Mouse (Mus musculus) C2C12 (cell line): ENCODE data around the gene Col18a1. TPM values are rescaled to one million over a fixed set of nuclear protein-coding genes. Genes with fewer than 3 reads are reported as not detected.

Experiments used
- H3K27me3 ChIP-seq: one replicate; pipeline ENCODE4 v1.6.1; 2011; ENCODE audit not compliant: control insufficient read depth, insufficient read depth, insufficient read length
- H3K36me3 ChIP-seq: one replicate; pipeline ENCODE4 v1.6.1; 2011; ENCODE audit not compliant: control insufficient read depth, insufficient read depth
- H3K4me3 ChIP-seq: one replicate; pipeline ENCODE4 v1.5.1; 2011; ENCODE audit warnings: mild to moderate bottlenecking, control low read depth; ENCODE audit not compliant: poor library complexity, insufficient read depth, severe bottlenecking
- H3K79me2 ChIP-seq: one replicate; pipeline ENCODE4 v1.6.1; 2011; ENCODE audit not compliant: control insufficient read depth, insufficient read depth
- H3K79me3 ChIP-seq: one replicate; pipeline ENCODE4 v1.6.1; 2011; ENCODE audit warnings: low read depth, control low read depth
- H3ac ChIP-seq: one replicate; pipeline ENCODE3; 2011; ENCODE audit warnings: low read depth; ENCODE audit not compliant: control insufficient read depth, insufficient read length
- CEBPB ChIP-seq: IDR thresholded peaks from one replicate; pipeline ENCODE4 v1.6.1; 2011; ENCODE audit warnings: low read depth, mild to moderate bottlenecking, control low read depth, moderate library complexity
- CTCF ChIP-seq: IDR thresholded peaks from one replicate; pipeline ENCODE4 v1.5.1; 2011; ENCODE audit not compliant: control insufficient read depth, insufficient read depth, insufficient read length
- FOSL1 ChIP-seq: IDR thresholded peaks from one replicate; pipeline ENCODE4 v1.8.0; 2011; ENCODE audit warnings: mild to moderate bottlenecking, low read length; ENCODE audit not compliant: poor library complexity, insufficient read depth, severe bottlenecking
- MAX ChIP-seq: IDR thresholded peaks from one replicate; pipeline ENCODE4 v1.6.1; 2011; ENCODE audit warnings: mild to moderate bottlenecking, control low read depth
- MYOD1 ChIP-seq: IDR thresholded peaks from one replicate; pipeline ENCODE4 v1.6.1; 2011; ENCODE audit warnings: low read depth; ENCODE audit not compliant: control insufficient read depth, insufficient read length
- MYOG ChIP-seq: IDR thresholded peaks from one replicate; pipeline ENCODE4 v1.6.1; 2011; ENCODE audit not compliant: control insufficient read depth, insufficient read length; ENCODE audit errors: extremely low read depth
- USF1 ChIP-seq: IDR thresholded peaks from one replicate; pipeline ENCODE4 v1.6.1; 2011; ENCODE audit warnings: low read depth, mild to moderate bottlenecking, control low read depth, moderate library complexity
- polyA plus RNA-seq: library from polyadenylated mRNA; unstranded; fragments of >200 nt; fragmentation: generic; extraction: Trizol; gene quantifications from one replicate; pipeline ENCODE4 v1.2.1, GENCODE M21; 2012; ENCODE audit warnings: missing spikeins

Col18a1 gene
- polyA plus RNA-seq, 1 experiment = 177 TPM

DNA sequence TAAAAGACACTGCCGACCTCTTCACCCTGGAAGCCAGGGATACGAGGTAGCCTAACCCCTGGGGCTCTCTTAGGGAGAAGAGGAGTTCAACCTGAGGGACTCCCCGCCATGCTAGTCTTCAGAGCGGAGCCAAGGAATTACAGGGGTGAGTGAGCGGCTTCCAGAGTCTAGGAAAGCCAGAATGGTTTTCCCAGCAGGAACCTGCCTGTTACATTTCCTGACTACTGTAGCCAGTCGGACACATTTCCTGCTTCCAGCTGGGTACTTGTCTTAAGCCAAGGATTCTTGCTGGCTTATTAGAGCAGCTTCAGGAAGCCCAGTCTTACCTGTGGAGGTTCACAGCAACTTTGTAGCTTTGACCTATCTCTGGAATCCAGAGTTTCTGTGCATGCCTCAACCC, 34.8 kb downstream of the Col18a1 start:
- peaks cover 34% of the 10 kb centered on the region for H3K36me3 ChIP-seq
- H3ac ChIP-seq = no peak overlapping the region
- no peaks in the 10 kb centered on the region for H3K27me3 ChIP-seq
- no peak for TF ChIP-seq MYOG
- H3K79me3 ChIP-seq = peaks cover 65% of the 10 kb centered on the region
- H3K79me2 ChIP-seq = peaks cover 100% of the 10 kb centered on the region
- H3K4me3 ChIP-seq = no peak overlapping the region

DNA sequence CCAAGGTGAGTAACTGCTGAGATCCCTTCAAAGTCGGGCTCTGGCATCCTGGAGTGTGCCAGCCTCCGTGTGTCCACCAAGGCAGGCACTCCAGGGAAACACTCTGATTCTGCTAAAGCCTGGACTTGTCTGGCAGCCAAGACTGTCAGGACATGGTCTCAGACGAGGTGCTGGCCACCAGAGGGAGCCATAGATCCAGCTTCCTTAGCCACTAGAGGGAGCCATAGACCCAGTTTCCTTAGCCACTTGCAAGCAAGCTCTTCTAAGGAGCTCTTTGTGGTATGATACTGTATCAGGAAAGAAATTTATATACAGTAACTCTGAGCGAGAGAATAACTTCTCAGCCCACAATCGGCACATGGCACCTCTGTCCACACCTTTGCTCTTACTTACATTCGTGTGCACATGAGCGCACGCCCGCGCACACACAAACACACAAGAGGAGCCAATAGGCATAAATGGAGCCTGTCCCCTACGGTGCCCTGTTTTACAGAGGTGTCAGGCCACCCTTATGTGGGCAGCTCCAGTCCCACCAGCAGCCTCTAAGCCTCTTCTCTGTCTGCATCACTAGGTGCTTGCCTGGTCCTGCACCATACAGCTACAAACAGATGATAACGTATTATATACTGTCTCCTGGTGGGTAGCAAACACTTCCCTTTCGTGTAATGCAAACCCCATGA, 35.6 kb downstream of the Col18a1 start:
- TF ChIP-seq CTCF (peak; percentile 100), MAX (peak; percentile 86), MYOG (no peak)
- H3ac ChIP-seq = peak overlapping the region; percentile 22
- peaks cover 61% of the 10 kb centered on the region for H3K79me3 ChIP-seq
- peaks cover 27% of the 10 kb centered on the region for H3K36me3 ChIP-seq
- peaks cover 100% of the 10 kb centered on the region for H3K79me2 ChIP-seq
- H3K4me3 ChIP-seq = no peak overlapping the region
- no peaks in the 10 kb centered on the region for H3K27me3 ChIP-seq

DNA sequence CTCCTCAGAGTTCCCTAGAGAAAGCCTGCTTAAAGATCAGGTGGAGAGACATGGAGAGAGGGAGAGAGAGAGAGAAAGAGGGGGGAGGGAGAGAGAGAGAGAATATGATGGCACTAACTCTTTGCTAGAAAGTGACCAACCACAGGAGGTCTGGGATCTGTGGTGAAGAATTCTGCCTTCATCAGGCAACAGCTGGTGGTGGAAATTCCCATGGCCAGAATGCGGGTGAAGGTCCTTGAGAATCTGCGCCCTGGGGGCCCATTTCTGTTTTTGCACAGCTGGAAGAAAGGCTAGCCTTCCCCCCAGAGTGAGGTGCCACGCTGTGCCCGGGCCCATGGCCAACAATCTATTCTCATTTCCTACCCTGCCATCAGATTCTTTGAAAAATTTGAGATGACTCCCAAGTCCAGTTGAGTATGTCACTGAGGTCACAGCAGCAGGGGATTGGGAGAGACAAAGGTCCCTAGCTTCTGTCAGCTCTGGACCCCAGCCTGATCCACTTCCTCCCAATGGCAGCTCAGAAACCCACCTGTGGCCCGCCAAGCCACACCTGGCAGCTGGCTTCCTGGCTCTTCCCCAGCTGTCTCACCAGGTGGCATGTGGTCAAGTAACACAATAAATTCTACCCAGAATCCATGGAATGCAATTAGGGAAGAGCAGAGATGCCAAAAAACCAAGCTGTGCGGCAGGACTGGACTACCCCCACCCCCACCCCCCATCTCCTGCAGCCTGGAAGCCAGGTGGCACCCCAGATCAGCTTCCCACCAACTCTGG, 36.5 kb downstream of the Col18a1 start:
- Histone ChIP-seq H3K79me2 (peaks cover 100% of the 10 kb centered on the region), H3K36me3 (peaks cover 28% of the 10 kb centered on the region), H3K79me3 (peaks cover 66% of the 10 kb centered on the region), H3ac (no peak overlapping the region), H3K27me3 (no peaks in the 10 kb centered on the region), H3K4me3 (no peak overlapping the region)
- TF ChIP-seq MYOD1 (peak; percentile 92), MAX (no peak)

DNA sequence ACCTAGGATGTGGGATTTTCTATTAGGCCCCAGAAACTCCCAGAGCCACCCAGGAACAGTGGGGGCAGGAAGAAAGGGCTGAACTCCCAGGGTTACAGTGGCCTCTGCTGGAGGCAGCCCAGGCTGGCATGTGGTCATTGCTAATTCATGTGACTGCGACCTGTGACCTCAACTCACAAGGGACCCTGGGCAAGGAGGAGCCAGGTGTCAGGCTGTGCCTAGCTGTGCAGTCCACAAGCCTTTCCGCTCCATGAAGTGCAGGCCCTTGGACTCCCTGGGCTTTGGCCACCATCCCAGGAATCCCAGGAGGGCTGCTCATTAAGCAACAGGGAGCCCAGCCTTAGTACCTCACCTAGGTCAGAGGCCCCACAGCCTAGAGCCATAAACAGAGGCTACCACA, 38.4 kb downstream of the Col18a1 start:
- TF ChIP-seq MYOG = no peak
- TF ChIP-seq CTCF = peak; percentile 36
- TF ChIP-seq CEBPB = peak; percentile 33
- no peak for TF ChIP-seq USF1
- TF ChIP-seq MYOD1 = no peak
- TF ChIP-seq FOSL1 = no peak
- TF ChIP-seq MAX = peak; percentile 61

DNA sequence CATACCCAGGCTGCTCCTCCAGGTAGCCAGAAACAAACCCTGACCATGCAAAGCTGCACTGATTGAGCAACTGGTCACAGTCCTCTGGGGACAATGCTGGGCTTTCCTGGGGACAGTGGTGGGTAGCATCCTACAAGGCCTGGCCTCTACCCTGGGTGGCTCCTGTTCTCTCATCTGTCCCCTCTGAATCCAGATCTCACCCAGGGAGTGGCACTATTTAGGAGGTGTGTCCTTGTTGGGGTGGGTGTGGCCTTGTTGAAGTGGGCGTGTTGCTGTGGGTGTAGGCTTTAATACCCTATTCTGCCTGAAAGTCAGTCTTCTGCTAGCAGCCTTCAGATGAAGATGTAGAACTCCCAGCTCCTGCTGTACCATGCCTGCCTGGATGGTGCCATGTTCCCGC, 39.8 kb downstream of the Col18a1 start:
- H3K4me3 ChIP-seq = no peak overlapping the region
- peaks cover 93% of the 10 kb centered on the region for H3K79me2 ChIP-seq
- no peaks in the 10 kb centered on the region for H3K27me3 ChIP-seq
- peaks cover 14% of the 10 kb centered on the region for H3K36me3 ChIP-seq
- peaks cover 54% of the 10 kb centered on the region for H3K79me3 ChIP-seq
- TF ChIP-seq USF1 (no peak), CTCF (no peak), CEBPB (no peak), FOSL1 (no peak), MYOD1 (no peak), MYOG (no peak), MAX (no peak)
- no peak overlapping the region for H3ac ChIP-seq

More for the DNA sequence above, 38.4 kb downstream of the Col18a1 start:
- peaks cover 94% of the 10 kb centered on the region for H3K79me2 ChIP-seq
- H3K4me3 ChIP-seq = no peak overlapping the region
- H3K36me3 ChIP-seq = peaks cover 14% of the 10 kb centered on the region
- peaks cover 57% of the 10 kb centered on the region for H3K79me3 ChIP-seq
- no peaks in the 10 kb centered on the region for H3K27me3 ChIP-seq
- no peak overlapping the region for H3ac ChIP-seq

DNA sequence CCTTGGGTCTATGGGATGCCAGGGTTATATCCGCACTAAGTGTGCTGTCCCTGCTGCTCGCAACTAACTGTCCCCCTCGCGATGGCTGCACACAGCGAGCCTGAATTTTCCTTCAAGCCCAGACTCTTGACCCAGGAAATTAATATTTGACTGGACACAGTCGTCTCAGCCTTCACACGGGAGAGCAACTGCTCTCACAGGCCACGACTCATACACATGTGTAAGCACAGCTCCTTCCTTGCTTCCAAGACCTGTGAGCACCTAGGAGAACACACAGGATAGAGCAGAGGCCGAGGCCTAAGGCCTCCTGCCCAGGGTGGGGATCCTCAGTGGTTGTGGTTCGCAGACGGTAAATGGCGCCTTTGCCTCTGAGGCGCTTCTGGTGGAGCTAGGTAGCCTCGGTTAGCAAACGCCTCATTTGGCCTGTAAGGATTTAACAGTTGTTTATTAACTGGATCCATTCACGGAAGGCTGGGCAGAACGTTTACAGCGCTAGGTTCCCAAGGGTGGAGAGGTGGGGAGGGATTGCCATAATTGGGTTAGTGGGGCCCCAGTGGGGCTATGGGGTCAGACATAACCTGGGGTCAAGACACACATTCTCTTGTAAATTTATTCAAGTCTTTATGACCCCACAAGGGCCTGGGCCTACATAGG, 41.1 kb downstream of the Col18a1 start:
- peaks cover 18% of the 10 kb centered on the region for H3K36me3 ChIP-seq
- no peak overlapping the region for H3K4me3 ChIP-seq
- peaks cover 90% of the 10 kb centered on the region for H3K79me2 ChIP-seq
- TF ChIP-seq CEBPB (no peak), FOSL1 (no peak), CTCF (no peak), USF1 (no peak)
- H3ac ChIP-seq = no peak overlapping the region
- H3K27me3 ChIP-seq = no peaks in the 10 kb centered on the region
- H3K79me3 ChIP-seq = peaks cover 58% of the 10 kb centered on the region
